Mouse (Mus musculus): ENCODE results near the gene Slc22a8. TPM values are rescaled to one million over a fixed set of nuclear protein-coding genes. Genes with fewer than 3 reads are reported as not detected.
A peak's percentile ranks its signal among the peaks of the same experiment; 100 is the strongest.

Gene Slc22a8
- total and polyA plus RNA-seq, 3 experiments = not detected

DNA sequence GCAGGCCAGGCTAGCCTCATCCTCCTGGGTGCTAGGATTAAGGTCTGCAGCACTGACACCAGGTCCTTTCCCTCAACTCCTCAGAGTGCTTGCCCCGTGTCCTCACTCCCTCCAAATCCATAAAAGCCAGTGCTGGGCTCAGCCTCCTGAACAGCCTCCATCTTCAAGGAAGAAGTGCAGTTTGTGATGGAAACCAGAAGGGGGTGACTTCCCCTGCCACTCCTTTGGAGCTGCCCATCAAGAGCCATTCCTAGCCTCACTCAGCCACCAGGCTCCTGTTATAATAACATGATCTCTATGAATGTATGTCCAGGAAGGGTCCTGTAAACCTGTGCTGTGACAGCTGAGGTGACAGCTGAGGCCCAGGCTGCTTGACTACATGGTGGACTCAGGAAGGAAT, 3.7 kb upstream of the Slc22a8 start:
- Histone ChIP-seq H3K79me2 (replicated peaks; ENCODE audit: control insufficient read depth, extremely low read depth, insufficient read depth, poor library complexity, severe bottlenecking) (no peaks in the 10 kb centered on the region), H3K9me3 (replicated peaks; ENCODE audit: low read length) (no peaks in the 10 kb centered on the region), H3K4me2 (ENCODE audit: insufficient read depth, low read depth, poor library complexity, severe bottlenecking) (no peak overlapping the region), H3K36me3 (replicated peaks in 1 of 2; ENCODE audit: control insufficient read depth in 1 of 2, insufficient read depth in 1 of 2, low read length in 1 of 2) (no peaks in the 10 kb centered on the region), H3K27me3 (replicated peaks) (no peaks in the 10 kb centered on the region), H3K9ac (ENCODE audit: insufficient read depth, low read depth) (no peak overlapping the region), H3K4me1 (ENCODE audit: control insufficient read depth in 1 of 2, insufficient read depth in 2 of 2) (peaks cover 0 to 13% of the 10 kb centered on the region in 2 experiments; a peak in 2 of 4 replicates), H3K27ac (ENCODE audit: insufficient read depth, low read depth) (no peak overlapping the region), H3K4me3 (replicated peaks in 1 of 3; ENCODE audit: low read depth in 2 of 3, low read length in 2 of 3, poor library complexity in 1 of 3) (no peak overlapping the region)
- in situ Hi-C loops (cut with MboI; ENCODE audit: low pct_ligation_motif_present, low pct_unique_long_range_greater_than_20kb, low sequenced_read_pairs) (no loop called here), dilution Hi-C loops (cut with MboI; ENCODE audit: extremely low pct_ligation_motif_present, extremely low pct_unique_long_range_greater_than_20kb, low sequenced_read_pairs) (loop anchor here (25.0 kb wide), 1 partner anchor 100 kb away; no protein-coding TSS in a partner anchor)
- DNase-seq (ENCODE audit: extremely low read depth) = no peak
- no peak for TF ChIP-seq BHLHE40 (IDR thresholded peaks at IDR 0.05; ENCODE audit: low read depth, low read length)
- no peak for TF ChIP-seq ZC3H11A (IDR thresholded peaks at IDR 0.05; ENCODE audit: low read depth, low read length)
- no peak for TF ChIP-seq NRF1 (IDR thresholded peaks at IDR 0.05; ENCODE audit: low read depth, low read length)
- TF ChIP-seq MAZ (IDR thresholded peaks at IDR 0.05; ENCODE audit: low read depth, low read length) = no peak
- no peak for TF ChIP-seq TCF12 (IDR thresholded peaks at IDR 0.05; ENCODE audit: low read depth, low read length)
- TF ChIP-seq NELFE (IDR thresholded peaks at IDR 0.05; ENCODE audit: low read depth, low read length) = no peak
- TF ChIP-seq ETS1 (conservative IDR thresholded peaks at IDR 0.05; ENCODE audit: low read depth, low read length) = no peak
- TF ChIP-seq HCFC1 (IDR thresholded peaks at IDR 0.05; ENCODE audit: low read depth, low read length) = no peak
- no peak for TF ChIP-seq ZNF384 (IDR thresholded peaks at IDR 0.05; ENCODE audit: low read depth, low read length)
- no peak for TF ChIP-seq USF1 (IDR thresholded peaks at IDR 0.05; ENCODE audit: low read depth, low read length)
- no peak for TF ChIP-seq E2F4 (IDR thresholded peaks at IDR 0.05; ENCODE audit: insufficient replicate concordance, low read depth, low read length)
- TF ChIP-seq MXI1 (IDR thresholded peaks at IDR 0.05; ENCODE audit: low read depth, low read length) = no peak
- TF ChIP-seq KAT2A (IDR thresholded peaks at IDR 0.05; ENCODE audit: insufficient replicate concordance, low read length) = no peak
- TF ChIP-seq ZKSCAN1 (IDR thresholded peaks at IDR 0.05; ENCODE audit: borderline replicate concordance, low read depth, low read length) = no peak
- TF ChIP-seq CHD2 (IDR thresholded peaks at IDR 0.05; ENCODE audit: low read length) = no peak
- no peak for TF ChIP-seq ZMIZ1 (IDR thresholded peaks at IDR 0.05; ENCODE audit: low read depth, low read length)

DNA sequence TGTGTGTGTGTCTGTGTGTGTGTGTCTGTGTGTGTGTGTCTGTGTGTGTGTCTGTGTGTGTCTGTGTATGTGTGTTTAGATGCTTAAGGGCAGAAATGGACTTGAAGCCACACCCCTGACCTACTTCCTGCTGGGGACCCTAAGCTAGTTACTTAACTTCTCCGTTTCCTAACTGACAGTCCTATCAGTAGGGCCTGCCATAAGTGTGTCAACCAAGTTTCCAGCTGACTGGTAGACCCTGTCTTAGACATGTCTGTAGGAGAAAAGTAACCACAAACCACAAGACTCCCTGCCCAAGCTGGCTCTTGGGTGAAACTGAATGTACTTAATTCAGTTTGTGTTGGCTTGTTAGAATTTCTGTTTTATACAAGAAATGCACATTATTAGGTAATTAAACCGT, 1.1 kb downstream of the Slc22a8 start:
- H3K4me2 ChIP-seq (ENCODE audit: insufficient read depth, low read depth, poor library complexity, severe bottlenecking) = no peak overlapping the region
- H3K27me3 ChIP-seq (replicated peaks) = no peaks in the 10 kb centered on the region
- no peak overlapping the region for H3K4me3 ChIP-seq (replicated peaks in 1 of 3; ENCODE audit: low read depth in 2 of 3, low read length in 2 of 3, poor library complexity in 1 of 3)
- TF ChIP-seq ETS1 (conservative IDR thresholded peaks at IDR 0.05; ENCODE audit: low read depth, low read length) (0 out of 2 replicates have a peak, but pooled peaks have one; percentile 7), TCF12 (IDR thresholded peaks at IDR 0.05; ENCODE audit: low read depth, low read length) (no peak)
- H3K9me3 ChIP-seq (replicated peaks; ENCODE audit: low read length) = no peaks in the 10 kb centered on the region
- H3K9ac ChIP-seq (ENCODE audit: insufficient read depth, low read depth) = no peak overlapping the region
- H3K79me2 ChIP-seq (replicated peaks; ENCODE audit: control insufficient read depth, extremely low read depth, insufficient read depth, poor library complexity, severe bottlenecking) = no peaks in the 10 kb centered on the region
- in situ Hi-C loops (cut with MboI; ENCODE audit: low pct_ligation_motif_present, low pct_unique_long_range_greater_than_20kb, low sequenced_read_pairs) (loop anchor here (10.0 kb wide), 1 partner anchor 83 kb away; no protein-coding TSS in a partner anchor), dilution Hi-C loops (cut with MboI; ENCODE audit: extremely low pct_ligation_motif_present, extremely low pct_unique_long_range_greater_than_20kb, low sequenced_read_pairs) (loop anchor here (25.0 kb wide), 1 partner anchor 95 kb away; no protein-coding TSS in a partner anchor)
- H3K36me3 ChIP-seq (replicated peaks in 1 of 2; ENCODE audit: control insufficient read depth in 1 of 2, insufficient read depth in 1 of 2, low read length in 1 of 2) = no peaks in the 10 kb centered on the region
- no peak overlapping the region for H3K27ac ChIP-seq (ENCODE audit: insufficient read depth, low read depth)
- peaks cover 0 to 19% of the 10 kb centered on the region in 2 experiments; a peak in 2 of 4 replicates for H3K4me1 ChIP-seq (ENCODE audit: control insufficient read depth in 1 of 2, insufficient read depth in 2 of 2)
- DNase-seq (ENCODE audit: extremely low read depth) = peak; percentile 60

Measured in CH12.LX (cell line).